Comparison of ENCODE assay signal across 8 mouse cellular contexts in the genomic region with DNA sequence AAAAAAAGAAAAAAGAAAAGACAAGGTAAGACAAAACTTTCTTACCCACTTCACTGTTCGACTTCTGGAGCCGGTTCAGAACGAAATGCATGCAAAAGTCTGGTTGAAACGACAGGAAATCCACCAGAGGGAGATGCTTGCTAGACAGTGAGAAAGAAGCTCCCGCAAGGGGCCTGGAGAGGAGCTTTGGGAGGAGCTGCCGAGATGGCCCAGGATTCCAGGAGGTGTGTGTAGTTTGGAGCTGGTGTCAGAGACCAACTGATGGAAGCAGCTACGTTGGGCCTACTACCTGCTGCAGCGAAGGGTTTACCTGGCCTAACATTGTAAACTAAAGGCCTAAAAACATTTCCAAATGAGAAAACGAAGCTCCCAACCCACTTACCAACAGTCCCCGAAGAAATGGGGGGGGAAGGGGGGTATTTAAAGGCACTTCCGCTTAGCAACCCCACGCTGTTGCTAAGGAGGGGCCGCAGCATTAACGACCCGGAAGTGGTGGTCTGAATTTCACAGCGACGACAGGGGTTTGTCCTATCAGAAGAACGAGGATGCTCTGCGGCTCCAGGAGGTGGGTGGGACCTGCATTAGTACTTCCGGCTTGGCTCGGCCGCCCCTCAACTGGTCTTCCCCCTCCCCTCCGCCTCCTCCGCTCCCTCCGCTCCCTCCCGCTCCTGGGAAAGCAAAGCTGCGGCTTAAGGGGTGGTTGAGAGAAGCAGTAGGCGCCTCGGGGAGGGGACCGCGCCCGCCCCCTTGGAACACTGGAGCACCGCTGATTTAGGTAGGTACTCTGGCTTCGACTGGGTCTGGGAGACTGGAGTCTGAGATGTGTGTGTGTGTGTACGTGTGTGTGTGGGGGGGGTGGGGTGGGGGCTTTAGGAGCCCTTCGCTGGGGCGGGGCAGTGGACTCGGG. TPM values are rescaled to one million over a fixed set of nuclear protein-coding genes. Genes with fewer than 3 reads are reported as not detected.
A peak's percentile ranks its signal among the peaks of the same experiment; 100 is the strongest.
DNase-seq lines count a peak whose midpoint lies in the region; ATAC-seq and TF ChIP-seq lines count a peak whose summit lies in the region.

A gene (minus strand): TSS at position 401 of the 907 bp plus-strand sequence.
A gene (plus strand): TSS at position 531 of the 907 bp plus-strand sequence.

- peak; percentile 96 for DNase-seq in CD4-positive helper T cell, adult 2 months (ENCODE audit: low read depth, low spot score)
- peak; percentile 96 for DNase-seq in brain, embryonic 18.5 days (ENCODE audit: low read depth, low spot score)
- DNase-seq in kidney, postnatal 0 days (ENCODE audit: low spot score): peak; percentile 100
- DNase-seq in liver, embryonic 11.5 days (ENCODE audit: low spot score): peak; percentile 91
- peak; percentile 95 for DNase-seq in naive thymus-derived CD4-positive, alpha-beta T cell, adult 2 months (ENCODE audit: low read depth)

- peaks cover 5% of the 10 kb centered on the region for H3K4me1 ChIP-seq in heart, embryonic 12.5 days (replicated peaks)
- H3K4me1 ChIP-seq in kidney, postnatal 0 days (replicated peaks; ENCODE audit: insufficient read depth, low read length): no peaks in the 10 kb centered on the region
- H3K4me1 ChIP-seq in liver, embryonic 11.5 days (replicated peaks; ENCODE audit: control insufficient read depth, insufficient read depth, low read length): peaks cover 5% of the 10 kb centered on the region
- no peaks in the 10 kb centered on the region for H3K4me1 ChIP-seq in stomach, embryonic 14.5 days (ENCODE audit: control insufficient read depth, insufficient read depth, low read length)

- peak within 1 kb of the TSS; percentile 90 for H3K9ac ChIP-seq in heart, embryonic 12.5 days
- H3K9ac ChIP-seq in kidney, postnatal 0 days (ENCODE audit: low read depth, low read length): peak within 1 kb of the TSS; percentile 81
- peak within 1 kb of the TSS; percentile 82 for H3K9ac ChIP-seq in liver, embryonic 11.5 days (ENCODE audit: low read depth, low read length)
- H3K9ac ChIP-seq in stomach, embryonic 14.5 days (replicated peaks; ENCODE audit: low read depth, low read length): peak within 1 kb of the TSS; percentile 63

- peak; percentile 68 for TF ChIP-seq CTCF in kidney, postnatal 0 days (IDR thresholded peaks at IDR 0.05; ENCODE audit: low read depth)

- H3K36me3 ChIP-seq in heart, embryonic 12.5 days: peaks cover 10% of the 10 kb centered on the region
- H3K36me3 ChIP-seq in kidney, postnatal 0 days (ENCODE audit: insufficient read depth, low read length): no peaks in the 10 kb centered on the region
- H3K36me3 ChIP-seq in liver, embryonic 11.5 days (ENCODE audit: control insufficient read depth, insufficient read depth, low read length): peaks cover 4% of the 10 kb centered on the region; the same call in 1 of the 2 replicates
- H3K36me3 ChIP-seq in stomach, embryonic 14.5 days (ENCODE audit: control insufficient read depth, insufficient read depth, low read length): 0 out of 2 replicates have a peak, but pooled peaks cover 5% of the 10 kb centered on the region

- H3K9me3 ChIP-seq in heart, embryonic 12.5 days (replicated peaks): no peaks in the 10 kb centered on the region
- no peaks in the 10 kb centered on the region for H3K9me3 ChIP-seq in kidney, postnatal 0 days (replicated peaks; ENCODE audit: low read length)
- H3K9me3 ChIP-seq in liver, embryonic 11.5 days (ENCODE audit: control insufficient read depth, low read length): no peaks in the 10 kb centered on the region
- H3K9me3 ChIP-seq in stomach, embryonic 14.5 days (ENCODE audit: control insufficient read depth, low read depth, low read length): no peaks in the 10 kb centered on the region

- WGBS in heart, embryonic 12.5 days: under 1% methylated on average over 38 of the region's 38 CpGs
- under 1% methylated on average over 38 of the region's 38 CpGs for WGBS in kidney, postnatal 0 days
- WGBS in liver, embryonic 11.5 days: under 1% methylated on average over 38 of the region's 38 CpGs
- under 1% methylated on average over 38 of the region's 38 CpGs for WGBS in stomach, embryonic 14.5 days

- peak; percentile 97 for ATAC-seq in erythroid progenitor cell, adult 5-6 weeks (replicated peaks; ENCODE audit: low FRiP score, poor library complexity, severe bottlenecking)
- ATAC-seq in heart, embryonic 12.5 days (ENCODE audit: insufficient number of reproducible peaks, low FRiP score): peak; percentile 97
- peak; percentile 98 for ATAC-seq in kidney, postnatal 0 days (replicated peaks; ENCODE audit: low FRiP score, low read depth)
- ATAC-seq in liver, embryonic 11.5 days (replicated peaks; ENCODE audit: low FRiP score): peak; percentile 98
- ATAC-seq in stomach, embryonic 14.5 days (ENCODE audit: insufficient number of reproducible peaks, insufficient read depth, low FRiP score, low read depth): peak; percentile 98

- peak within 1 kb of the TSS; percentile 90 for H3K4me3 ChIP-seq in heart, embryonic 12.5 days
- peak within 1 kb of the TSS; percentile 86 for H3K4me3 ChIP-seq in kidney, postnatal 0 days (replicated peaks; ENCODE audit: low read depth, low read length)
- peak within 1 kb of the TSS; percentile 81 for H3K4me3 ChIP-seq in liver, embryonic 11.5 days (ENCODE audit: low read depth, low read length)
- peak within 1 kb of the TSS; percentile 82 for H3K4me3 ChIP-seq in stomach, embryonic 14.5 days (ENCODE audit: low read depth, low read length)

- peak within 1 kb of the TSS; percentile 91 for H3K27ac ChIP-seq in heart, embryonic 12.5 days (ENCODE audit: poor library complexity, severe bottlenecking)
- peak within 1 kb of the TSS; percentile 91 for H3K27ac ChIP-seq in kidney, postnatal 0 days
- H3K27ac ChIP-seq in liver, embryonic 11.5 days (ENCODE audit: low read depth, low read length): peak within 1 kb of the TSS; percentile 70
- H3K27ac ChIP-seq in stomach, embryonic 14.5 days (ENCODE audit: low read length): peak within 1 kb of the TSS; percentile 90

- peak within 1 kb of the TSS; percentile 75 for H3K4me2 ChIP-seq in heart, embryonic 12.5 days
- peak within 1 kb of the TSS; percentile 86 for H3K4me2 ChIP-seq in kidney, postnatal 0 days (ENCODE audit: low read length)
- H3K4me2 ChIP-seq in liver, embryonic 11.5 days: peak within 1 kb of the TSS; percentile 83
- peak within 1 kb of the TSS; percentile 85 for H3K4me2 ChIP-seq in stomach, embryonic 14.5 days (replicated peaks; ENCODE audit: low read depth, low read length)

- no peaks in the 10 kb centered on the region for H3K27me3 ChIP-seq in heart, embryonic 12.5 days (replicated peaks)
- H3K27me3 ChIP-seq in kidney, postnatal 0 days (ENCODE audit: insufficient read depth, low read length): no peaks in the 10 kb centered on the region
- no peaks in the 10 kb centered on the region for H3K27me3 ChIP-seq in liver, embryonic 11.5 days (replicated peaks; ENCODE audit: control insufficient read depth, insufficient read depth, low read length)
- no peaks in the 10 kb centered on the region for H3K27me3 ChIP-seq in stomach, embryonic 14.5 days (ENCODE audit: control insufficient read depth, insufficient read depth, low read length)

RNA-seq across cellular contexts. Expression of the first gene that starts in this region (rescaled TPM):
- 9.2 and 10.8 TPM in 2 replicates for total RNA-seq in erythroid progenitor cell, adult 5-6 weeks (2015; ENCODE audit: low replicate concordance)
- total RNA-seq in erythroid progenitor cell, adult 5-6 weeks (2017; ENCODE audit: low replicate concordance): 10.1 and 13.3 TPM in 2 replicates
- polyA plus RNA-seq in heart, embryonic 12.5 days (2016; fragmentation: Nextera tagmentation; extraction: Ambion mirVana): 26.5 and 28.2 TPM in 2 replicates
- 20.4 and 24.7 TPM in 2 replicates for polyA plus RNA-seq in kidney, postnatal 0 days (2015; fragmentation: Nextera tagmentation; extraction: Ambion mirVana)
- 24.6 and 25.8 TPM in 2 replicates for polyA plus RNA-seq in liver, embryonic 11.5 days (2014; fragmentation: Nextera tagmentation; extraction: Ambion mirVana)
- 35.1 and 35.7 TPM in 2 replicates for polyA plus RNA-seq in stomach, embryonic 14.5 days (2014; fragmentation: Nextera tagmentation; extraction: Ambion mirVana)

RNA-seq across cellular contexts. Expression of the second gene that starts in this region (rescaled TPM):
- total RNA-seq in erythroid progenitor cell, adult 5-6 weeks (2015; ENCODE audit: low replicate concordance): 11.7 and 25.9 TPM in 2 replicates
- total RNA-seq in erythroid progenitor cell, adult 5-6 weeks (2017; ENCODE audit: low replicate concordance): 15.9 and 29.7 TPM in 2 replicates
- polyA plus RNA-seq in heart, embryonic 12.5 days (2016; fragmentation: Nextera tagmentation; extraction: Ambion mirVana): 11.9 and 16.1 TPM in 2 replicates
- 8.4 and 9.7 TPM in 2 replicates for polyA plus RNA-seq in kidney, postnatal 0 days (2015; fragmentation: Nextera tagmentation; extraction: Ambion mirVana)
- 10.8 and 11.7 TPM in 2 replicates for polyA plus RNA-seq in liver, embryonic 11.5 days (2014; fragmentation: Nextera tagmentation; extraction: Ambion mirVana)
- polyA plus RNA-seq in stomach, embryonic 14.5 days (2014; fragmentation: Nextera tagmentation; extraction: Ambion mirVana): 23.4 and 25.3 TPM in 2 replicates

Comparison
In these comparisons a context has a peak if more than half of its experiments do, and no peak if none do; other contexts are left out.
1. Peak in every context shown above with its lines: DNase-seq, ATAC-seq, H3K4me3 ChIP-seq and H3K27ac ChIP-seq.